Mouse (Mus musculus) brain, embryonic 18.5 days (tissue): Measurements from ENCODE around the gene Flywch1.
A peak's percentile ranks its signal among the peaks of the same experiment; 100 is the strongest.

Experiments used
- DNase-seq: peaks from one replicate; pipeline ENCODE4 v3.0.0-alpha.2; 2012; ENCODE audit warnings: low read depth, low spot score

Gene Flywch1

DNA sequence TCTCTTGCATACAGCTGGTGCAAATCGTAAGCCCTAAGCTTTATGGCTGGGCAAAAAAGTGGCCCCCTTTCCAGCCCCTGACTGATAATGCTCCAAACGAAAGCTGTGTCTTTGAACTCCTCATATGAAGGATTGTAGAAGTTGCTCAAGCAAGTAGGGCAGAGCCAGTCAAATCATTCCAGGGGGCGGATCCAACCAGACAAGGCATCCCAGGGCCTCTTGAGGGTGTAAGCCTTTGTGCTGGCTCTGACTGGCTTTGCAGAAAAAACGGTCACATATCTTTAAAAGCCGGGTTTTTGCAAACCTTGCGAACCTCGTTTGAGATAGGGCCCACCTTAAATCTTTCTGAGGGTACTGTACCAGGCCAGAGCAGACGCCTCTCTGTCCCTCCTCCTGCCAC, 27.3 kb downstream of the Flywch1 start:
- no peak for DNase-seq

DNA sequence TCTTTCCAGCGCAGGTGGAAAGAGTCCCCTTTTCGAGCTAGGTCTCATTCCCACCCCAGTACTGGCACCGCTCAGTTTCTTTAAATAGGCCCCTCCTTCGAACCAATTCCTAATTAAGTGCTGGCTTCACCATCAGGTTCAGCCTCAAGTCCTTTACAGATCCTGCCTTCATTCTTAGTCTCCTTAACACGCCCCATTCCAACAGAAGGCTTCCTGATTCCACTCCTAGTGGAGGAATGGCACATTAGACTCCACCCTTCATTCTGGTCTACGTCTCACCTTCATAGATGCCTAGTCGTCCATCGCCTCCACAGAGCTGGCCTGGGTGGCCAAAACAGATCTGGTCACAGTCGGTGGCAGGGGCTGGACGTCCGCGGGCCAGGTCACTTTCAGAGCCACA, 28.5 kb downstream of the Flywch1 start:
- DNase-seq, result no peak

DNA sequence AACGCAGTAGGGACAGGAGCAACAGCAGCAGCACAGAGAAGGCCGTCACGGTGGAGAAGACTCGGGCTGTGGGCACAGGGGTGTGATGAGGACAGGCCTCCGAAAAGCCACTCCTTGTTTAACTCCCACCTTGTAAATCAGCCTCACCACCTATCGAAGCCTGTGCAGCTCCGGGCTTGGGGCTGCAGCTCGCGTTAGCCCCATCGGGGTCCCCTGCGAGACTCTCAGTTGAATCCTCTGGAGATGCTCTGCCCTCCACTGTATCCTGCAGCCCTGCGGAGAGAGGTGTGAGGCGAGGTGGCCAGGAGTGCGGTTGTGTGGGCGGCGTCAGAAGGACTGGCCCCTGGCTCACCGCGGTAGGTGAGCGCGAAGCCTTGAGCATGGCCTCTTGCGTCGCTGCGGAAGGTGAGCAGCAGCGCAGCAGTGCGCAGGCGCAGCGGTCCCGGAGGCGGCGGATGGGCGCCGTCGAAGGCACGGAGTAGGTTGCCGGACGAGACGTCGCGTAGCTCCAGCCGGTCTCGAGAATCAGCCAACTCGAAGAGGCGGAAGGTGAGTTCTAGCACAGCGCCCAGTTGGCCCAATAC, 29.1 kb downstream of the Flywch1 start:
- no peak for DNase-seq

DNA sequence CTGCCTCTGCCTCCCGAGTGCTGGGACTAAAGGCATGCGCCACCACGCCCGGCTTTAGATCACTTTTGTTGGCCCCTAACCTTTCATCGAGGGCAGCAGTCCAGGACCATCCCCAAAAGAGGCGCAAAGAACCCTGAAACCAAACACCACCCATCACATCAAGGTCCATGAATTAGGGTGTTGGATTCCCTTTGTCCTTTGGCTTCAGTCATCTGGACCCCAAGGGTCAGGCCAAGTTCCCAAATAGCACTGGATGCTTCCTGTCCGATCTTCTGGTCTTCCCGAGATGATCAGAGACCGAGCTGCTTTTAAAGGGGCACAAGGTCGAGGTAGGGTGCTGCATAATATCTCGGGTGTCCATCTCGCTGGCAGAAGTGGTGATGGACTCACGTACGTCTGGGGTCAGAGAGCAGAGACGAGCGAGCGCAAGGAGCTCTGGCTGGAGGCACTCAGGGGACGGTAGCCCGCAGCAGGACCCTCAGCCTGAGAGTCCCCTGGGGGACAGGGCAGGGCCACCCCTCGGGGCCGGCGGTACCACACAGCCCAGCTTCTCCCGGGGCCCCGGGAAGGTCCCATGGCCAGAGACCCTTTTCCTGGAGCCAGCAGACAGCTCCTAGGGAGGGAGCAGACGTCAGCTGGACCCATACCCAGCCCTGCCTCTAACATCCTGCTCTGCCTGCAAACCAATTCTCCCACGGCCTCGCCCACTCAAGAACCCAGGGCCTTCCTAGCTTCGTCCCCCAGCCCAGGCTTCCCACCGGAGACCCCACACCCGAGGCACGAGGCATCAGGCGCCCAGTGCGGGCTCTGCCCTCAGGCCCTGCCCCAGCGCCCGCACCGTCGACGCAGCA, 29.8 kb downstream of the Flywch1 start:
- DNase-seq, result no peak

DNA sequence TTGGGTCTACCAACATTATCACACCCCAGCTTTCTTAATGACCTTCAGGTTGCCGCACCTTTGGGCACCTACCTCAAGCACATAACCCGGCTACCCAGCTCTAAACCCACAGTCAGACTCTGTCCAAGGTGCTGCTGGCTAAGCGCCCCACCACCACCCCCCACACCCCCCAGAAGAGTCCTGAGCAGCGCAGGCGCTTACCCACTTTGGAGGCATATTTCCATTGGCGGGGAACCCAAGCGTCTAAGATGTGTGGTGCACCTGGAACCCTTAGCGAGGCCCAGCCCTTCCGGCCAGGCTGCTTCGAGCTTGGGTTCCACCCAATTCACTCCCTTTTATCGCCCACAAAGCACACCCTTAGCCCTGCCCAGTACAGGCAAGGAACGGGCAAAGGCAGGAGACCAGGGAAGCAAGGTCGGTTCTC, 30.8 kb downstream of the Flywch1 start, which contains the start of gene Paqr4:
Gene Paqr4 (minus strand): TSS at position 270 of the 424 bp plus-strand sequence.
- no peak for DNase-seq

DNA sequence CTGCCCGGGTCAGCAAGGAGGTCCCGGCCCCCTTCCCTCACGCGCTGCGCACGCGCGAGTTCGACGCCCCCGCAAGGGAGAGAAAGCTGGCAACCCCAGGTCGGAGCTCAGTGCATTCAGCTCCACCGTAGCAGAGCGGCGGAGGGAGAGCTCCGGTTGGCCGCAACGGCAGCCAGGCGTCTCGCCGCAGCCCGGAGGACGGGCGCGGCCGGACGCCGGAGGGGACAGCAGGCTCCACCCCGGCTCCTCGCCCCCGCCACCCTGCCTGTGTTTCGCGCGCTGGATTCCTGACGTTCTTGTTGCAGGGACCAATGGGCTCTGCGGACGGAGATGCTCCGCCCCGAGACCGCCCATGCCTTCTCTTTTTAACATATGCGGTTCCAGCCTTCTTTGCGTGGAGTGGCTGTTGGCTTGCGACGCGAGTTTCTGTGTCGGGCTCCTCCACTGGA, 31.2 kb downstream of the Flywch1 start:
- DNase-seq, result peak; percentile 77

DNA sequence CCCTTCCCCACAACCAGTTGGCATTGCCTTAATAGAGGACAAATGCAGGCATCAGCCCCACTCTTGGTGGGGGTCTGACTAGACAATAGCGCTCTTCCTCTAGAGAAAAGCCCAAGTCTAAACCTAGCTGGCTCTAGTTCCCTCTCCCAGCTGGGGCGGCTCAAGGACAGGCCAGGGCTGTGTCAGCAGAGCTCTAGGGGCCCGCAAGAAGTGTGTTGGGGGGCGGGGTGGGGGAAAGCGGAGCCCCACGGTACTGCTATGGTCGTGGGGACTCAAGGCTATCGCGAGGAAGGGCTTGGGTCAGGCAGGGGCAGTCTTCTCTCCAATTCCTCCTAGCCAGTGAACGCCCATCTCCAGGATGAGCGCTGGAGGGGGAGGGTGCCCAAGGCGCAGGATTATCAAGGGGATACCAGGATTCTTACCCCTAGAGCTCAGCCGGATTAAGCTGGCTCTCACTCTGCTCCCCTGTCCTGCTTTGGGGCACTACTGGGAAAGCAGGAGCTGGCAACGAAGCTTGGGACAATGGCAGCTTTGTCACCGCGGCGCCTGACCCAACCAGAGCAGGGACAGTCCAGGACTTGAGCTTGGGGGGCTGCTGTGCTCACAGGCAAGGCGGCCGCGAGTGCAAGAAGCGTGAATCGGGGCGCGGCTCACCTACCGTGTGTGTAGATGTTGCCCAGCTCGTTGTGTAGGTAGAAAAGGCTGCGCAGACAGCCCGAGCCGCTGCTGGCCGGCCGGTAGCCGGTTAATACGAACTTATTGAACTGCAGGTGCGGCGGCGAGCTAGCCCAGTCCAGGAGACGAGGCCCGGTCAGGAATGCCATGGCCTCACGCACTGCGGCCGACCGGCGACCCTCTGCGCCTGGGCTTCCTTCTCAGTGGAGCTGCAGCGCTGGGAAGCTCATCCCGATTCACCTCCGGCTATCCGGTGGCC, 31.9 kb downstream of the Flywch1 start:
- DNase-seq, result no peak

DNA sequence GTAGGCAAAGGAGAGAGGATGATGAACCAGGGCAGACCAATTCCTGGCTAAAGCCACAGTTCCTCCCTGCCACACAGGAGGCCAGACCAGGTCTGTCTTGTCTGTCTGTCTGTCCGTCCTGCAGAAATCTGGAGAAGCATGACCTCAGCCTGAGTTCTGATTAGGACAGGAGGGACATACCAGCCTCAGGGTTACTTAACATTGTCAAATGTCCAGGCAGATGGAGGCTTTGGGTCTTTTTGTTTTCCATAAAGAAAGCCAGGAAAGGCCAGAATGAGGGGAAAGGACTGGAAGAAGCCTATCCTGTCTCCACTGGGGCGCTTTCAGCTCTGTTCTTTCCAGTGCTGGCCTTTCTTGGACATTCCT, 32.6 kb downstream of the Flywch1 start:
- DNase-seq, result no peak

DNA sequence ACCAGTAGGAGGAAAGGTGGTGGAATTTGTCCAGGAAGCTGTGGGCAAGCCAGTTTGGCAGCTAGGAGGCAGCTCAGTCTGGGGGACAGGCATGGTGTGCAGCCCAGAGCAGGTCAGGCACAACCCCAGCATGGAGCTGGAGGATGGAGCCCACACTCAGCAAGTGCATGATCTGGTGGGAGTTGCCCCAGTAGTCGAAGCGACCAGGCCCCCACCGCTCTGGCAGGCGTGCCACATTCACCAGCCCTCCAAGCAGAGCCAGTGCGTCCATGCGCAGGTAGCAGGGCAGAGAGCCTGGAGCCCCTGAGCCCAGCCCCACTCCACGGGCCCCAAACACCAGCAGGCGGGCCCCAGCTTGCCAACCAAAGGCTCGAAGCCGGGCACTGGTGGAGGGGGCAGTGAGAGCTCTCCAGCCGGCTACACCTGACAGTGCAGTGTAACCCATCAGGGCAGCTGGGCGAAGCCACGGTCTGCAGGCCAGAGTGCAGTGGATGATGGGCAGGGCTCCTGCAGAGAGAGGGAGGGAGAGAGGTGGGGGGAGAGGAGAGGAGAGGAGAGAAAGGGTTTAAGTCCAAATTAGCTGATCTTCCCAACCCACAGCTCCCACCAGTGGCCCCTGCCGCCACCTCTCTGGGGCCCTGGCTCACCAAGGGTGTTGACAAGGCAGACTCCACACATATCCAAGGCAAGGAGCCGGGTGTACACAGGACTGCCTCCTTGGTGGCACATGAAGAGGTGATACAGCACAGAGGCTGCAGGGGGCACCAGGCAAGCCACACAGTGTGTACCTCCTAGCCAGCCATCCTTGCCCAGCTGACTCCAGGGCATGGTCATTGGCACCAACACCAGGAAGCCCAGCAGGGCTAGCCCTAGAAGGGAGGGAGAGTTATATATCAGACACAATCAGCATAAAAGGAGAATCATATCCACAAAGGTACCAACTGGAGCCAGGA, 33.6 kb downstream of the Flywch1 start:
- DNase-seq, result no peak

DNA sequence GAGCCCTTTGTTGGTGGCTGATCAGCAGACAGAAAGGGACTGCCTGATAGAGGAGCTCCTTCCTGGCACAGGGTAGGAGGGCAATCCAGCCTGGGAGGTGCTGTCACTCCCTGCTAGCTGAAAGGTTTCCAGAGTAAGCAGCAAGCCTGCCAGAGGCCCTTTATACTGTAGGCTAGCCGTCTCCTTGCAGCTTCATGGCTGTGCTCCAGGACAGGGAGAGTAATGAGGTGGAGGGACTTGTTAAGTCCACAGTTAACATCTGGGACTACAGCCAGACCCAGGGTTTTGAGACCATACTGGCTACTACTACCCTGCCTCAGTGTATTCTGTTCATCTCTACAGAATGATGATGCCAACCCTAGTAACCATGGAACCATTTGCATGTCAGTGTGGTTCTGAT, 37.1 kb downstream of the Flywch1 start:
- DNase-seq, result no peak

DNA sequence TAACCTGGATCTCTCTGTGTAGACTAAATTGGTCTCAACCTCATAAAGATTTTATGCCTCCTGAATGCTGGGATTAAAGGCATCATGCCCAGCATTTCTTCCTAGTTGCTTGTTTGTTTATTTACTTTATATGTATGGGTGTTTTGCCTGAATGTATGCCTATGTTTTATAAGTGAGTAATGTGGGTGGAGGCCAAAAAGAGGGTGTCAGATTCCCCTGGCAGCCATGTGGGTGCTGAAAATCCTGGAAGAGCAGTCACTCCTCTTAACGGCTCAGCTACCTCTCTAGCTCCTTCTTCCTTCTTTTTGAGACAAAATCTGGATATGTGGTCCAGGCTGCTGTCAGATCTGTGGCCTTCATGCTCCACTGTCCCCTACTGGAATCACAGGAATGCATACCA, 41.0 kb downstream of the Flywch1 start:
- no peak for DNase-seq

DNA sequence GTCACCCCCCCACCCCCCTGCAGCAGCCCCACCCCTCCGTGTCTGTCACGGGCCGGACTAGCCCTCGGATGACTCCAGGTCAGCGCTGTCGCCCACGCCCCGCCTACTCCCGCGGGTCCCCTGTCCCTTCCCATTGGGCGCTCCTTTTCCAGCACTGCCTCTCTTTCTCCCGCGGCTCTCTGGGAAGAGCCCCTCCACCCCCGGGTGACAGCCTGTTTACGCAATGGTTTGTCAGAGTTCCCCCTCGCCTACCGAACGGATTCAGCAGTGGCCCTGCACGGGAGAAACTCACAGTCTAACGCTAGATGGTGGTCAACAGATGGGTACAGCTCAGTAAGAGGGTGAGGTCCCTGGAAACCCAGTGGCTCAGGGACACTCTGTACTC, 44.7 kb downstream of the Flywch1 start:
- DNase-seq, result no peak

DNA sequence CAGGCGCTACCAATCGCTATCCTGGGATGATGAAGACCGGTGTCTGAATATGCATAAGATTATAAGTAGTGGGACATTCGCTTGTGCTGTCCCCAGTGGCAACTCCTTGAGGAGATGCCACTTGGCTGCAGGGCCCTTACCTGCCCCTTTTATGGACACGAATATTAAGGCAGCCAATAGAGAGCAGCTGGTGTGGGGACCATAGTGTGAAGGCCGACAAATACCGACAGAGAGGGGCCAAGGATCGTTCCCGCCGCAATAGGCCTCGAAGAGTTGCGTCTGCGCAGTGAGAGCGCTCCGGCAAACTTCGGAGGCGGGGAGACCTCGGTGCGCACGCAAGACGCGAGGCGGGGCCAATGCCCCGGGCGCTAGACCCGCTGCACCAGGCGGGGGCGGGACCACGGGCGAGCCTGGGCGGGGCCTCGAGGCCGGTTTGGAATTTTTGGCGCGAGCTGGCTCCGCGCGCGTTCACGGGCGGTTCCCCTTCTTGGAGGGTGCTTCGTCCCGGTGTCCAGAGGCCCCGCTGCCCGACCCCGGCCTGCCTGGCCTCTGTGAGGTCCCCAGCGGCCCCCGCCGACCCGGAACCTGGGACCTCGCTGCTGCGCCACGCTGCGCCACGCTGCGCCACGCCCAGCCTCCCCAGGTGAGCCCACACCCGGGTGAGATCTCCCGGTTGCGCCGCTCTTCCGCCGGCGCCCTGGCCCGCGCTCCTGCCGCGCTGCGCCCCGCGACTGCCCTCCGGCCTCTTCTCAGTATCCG, 45.2 kb downstream of the Flywch1 start, which contains the start of gene Pkmyt1:
Gene Pkmyt1 (plus strand): TSS at position 338 of the 759 bp plus-strand sequence.
- DNase-seq, result peak; percentile 84

DNA sequence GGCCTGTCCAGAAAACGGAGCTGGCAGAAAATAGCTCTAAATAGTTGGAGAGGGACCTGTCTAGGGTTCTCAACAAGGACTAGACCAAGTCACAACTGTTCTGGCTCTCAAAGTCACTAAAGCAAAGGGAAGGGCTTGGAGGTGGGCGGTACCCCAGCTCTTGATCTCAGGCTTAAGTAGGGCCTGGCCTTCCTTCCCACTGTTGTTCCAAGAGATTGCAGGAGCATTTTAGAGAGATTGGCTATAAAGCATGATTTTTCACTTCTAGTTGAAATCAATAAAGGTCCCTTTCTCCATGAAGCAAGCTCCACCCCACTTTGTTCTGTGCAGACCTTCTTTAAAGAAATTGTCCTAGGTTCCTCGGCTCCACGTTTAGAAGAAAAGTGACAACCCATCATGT, 45.9 kb downstream of the Flywch1 start:
- DNase-seq, result no peak

DNA sequence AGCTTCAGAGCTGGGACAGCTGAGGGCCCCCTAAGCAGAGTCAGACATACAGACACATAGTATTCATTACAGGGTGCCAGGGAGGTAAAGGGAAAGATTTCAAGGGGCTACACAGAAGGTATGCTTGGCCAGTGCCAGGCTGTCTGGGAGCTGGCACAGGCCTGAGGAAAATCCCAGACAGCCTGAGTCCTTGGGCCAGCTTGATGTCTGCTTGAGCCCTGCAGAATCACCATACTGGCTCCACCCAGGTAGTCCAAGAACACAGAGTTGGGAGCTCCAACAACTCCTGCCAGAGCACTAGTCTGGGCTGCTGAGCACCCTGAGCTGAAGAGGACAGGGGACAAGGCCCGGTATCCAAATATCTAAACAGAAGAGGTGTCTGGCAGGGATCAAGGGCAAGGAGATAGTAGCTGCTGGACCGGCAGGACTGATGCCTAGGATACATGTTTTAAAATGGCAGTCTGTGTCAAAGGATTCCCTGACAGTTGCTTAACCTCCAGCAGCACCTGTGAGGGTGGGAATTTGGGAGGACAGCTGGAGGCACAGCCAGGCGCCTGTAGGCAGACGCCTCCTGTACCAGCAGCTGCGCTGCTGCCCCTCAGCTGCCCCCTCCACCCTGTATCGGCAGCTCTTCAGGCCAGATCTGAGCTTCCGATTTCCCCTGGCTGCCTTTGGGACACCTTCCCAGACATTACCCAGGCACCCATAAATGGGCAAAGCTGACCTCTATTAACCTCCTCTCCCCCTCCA, 48.9 kb downstream of the Flywch1 start, which contains the start of gene 1520401A03Rik:
Gene 1520401A03Rik (minus strand): TSS at position 408 of the 750 bp plus-strand sequence.
- no peak for DNase-seq

DNA sequence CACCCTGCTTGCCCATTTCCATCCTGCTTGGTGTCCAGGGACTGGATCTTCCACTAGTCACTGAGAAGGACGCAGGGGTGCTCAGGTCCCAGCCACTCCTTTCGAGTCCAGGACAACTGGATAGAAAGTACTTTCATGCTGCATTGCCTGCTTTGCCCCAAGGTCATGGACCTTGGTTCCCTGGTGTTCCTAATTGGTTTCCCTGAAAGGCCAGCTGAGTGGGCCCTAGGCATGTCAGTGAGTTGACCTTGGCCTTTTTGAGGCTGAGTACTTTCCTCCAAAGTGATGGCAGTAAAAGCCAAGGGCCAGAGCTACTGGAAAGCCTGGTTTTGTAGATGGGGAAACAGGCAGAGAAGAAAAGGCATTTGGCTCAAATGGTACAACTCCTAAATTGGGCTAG, 49.5 kb downstream of the Flywch1 start:
- no peak for DNase-seq

DNA sequence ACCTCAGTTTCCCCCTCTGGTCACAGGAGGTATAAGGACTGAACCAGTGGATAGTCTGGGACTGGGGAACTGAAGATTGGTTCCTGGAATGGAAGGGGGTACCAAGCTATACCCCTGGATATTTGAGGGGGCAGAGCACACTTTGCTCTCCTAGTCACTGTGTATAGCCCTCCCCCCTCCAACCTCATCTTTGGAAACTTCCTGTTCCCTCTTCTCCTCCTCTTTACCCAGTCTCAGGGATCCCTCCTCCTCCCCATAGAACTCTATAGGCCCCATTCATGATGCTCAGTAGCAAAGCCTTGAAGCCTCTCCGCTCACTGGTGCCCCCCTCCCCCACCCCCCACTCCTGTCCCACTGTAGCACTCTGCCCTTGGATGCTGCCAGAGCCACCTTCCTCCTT, 51.9 kb downstream of the Flywch1 start:
- DNase-seq, result no peak

DNA sequence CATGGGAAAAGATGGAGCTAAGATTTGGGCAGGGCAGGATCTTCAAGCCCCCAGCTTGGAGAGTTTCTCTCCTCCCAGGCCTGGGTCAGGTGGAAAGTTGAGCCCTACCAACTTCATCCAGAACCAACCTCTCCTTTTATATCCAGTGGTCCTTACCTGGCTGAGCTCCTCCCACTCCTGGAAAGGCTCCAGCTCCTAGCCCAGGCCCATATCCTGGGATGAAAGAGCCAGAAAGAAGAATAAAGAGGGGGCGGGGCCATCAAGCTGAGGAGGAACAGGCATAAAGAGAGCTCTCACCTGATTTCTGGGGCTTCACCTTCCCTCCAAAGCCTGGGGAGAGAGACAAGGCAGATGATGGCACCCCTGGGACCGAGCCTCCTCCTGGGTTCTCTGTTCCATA, 54.4 kb downstream of the Flywch1 start:
- DNase-seq, result no peak

DNA sequence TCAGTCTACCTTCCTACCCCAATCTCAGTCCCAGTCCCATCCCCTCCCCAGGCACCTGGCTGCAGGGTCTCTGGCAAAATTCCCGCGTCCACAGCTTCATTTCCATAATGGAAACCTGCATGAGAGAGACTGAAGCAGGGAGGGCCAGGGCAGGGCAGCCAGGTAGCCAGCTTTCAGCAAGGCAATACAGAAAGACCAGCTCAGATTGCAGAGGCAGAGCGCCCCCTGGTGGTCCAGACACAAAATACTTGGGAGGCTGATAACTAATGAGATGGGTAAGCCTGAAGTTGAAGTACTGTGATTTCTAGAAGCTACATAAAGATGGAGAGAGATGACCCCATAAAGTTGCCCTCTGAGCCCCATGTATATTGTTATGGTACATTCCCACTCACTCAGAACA, 65.2 kb downstream of the Flywch1 start:
- DNase-seq, result no peak
